ENCODE assay signal across 10 mouse cellular contexts in the genomic region with DNA sequence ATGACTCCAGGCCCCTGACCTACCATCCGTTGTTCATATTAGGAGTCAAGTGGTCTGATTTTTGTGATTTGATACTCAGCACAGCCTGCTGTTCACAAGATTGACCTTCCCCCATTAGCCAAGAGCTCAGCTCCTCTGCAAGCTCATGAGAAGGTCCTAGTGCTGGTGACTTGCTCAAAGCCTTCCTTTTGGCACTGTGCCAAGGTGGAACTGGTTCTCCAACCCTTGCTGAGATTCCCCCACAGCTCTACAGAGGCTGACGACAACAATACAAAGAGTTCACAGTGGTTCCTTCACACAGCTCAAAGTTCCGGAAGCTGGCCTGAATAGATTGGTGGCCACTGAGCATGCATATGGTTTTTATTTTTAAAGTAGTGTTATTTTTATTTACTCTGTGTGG. TPM values are rescaled to one million over a fixed set of nuclear protein-coding genes. Genes with fewer than 3 reads are reported as not detected.
DNase-seq lines count a peak whose midpoint lies in the region; ATAC-seq lines count a peak whose summit lies in the region.
"Had no signal": no experiment of that assay in that cellular context is flagged by ENCODE, and none has a peak within 500 bp of the region (broad histone marks: within the 10 kb centered on the region; RNA-seq: fewer than 3 reads in every experiment).

No protein-coding gene starts in this region.

- no peaks in the 10 kb centered on the region for H3K27me3 ChIP-seq in intestine, embryonic 14.5 days (replicated peaks; ENCODE audit: control insufficient read depth, insufficient read depth, low read length)
- H3K27me3 ChIP-seq: heart, embryonic 15.5 days had no signal

- H3K9me3 ChIP-seq in intestine, embryonic 14.5 days (ENCODE audit: control insufficient read depth, low read length) = no peaks in the 10 kb centered on the region
- H3K9me3 ChIP-seq: heart, embryonic 15.5 days had no signal

- no peak overlapping the region for H3K4me3 ChIP-seq in intestine, embryonic 14.5 days (ENCODE audit: low read depth, low read length)
- H3K4me3 ChIP-seq: heart, embryonic 15.5 days had no signal

- 60% methylated on average over 3 of the region's 3 CpGs for WGBS in intestine, embryonic 14.5 days

- peak; percentile 47 for DNase-seq in layer of hippocampus, adult 9-11 months
- DNase-seq in layer of hippocampus, adult 9-10 months (ENCODE audit: low spot score) = no peak
- DNase-seq in brain, adult 2 months (ENCODE audit: low read depth, low spot score) = peak; percentile 43
- DNase-seq in intestine, embryonic 14.5 days (ENCODE audit: low spot score) = peak; percentile 80
- DNase-seq in ovary, postnatal 14 days (ENCODE audit: low spot score) = peak; percentile 56
- no peak for DNase-seq in thymus, postnatal 4 days
- no peak for DNase-seq in embryo, embryonic 9.5 days (ENCODE audit: extremely low spot score)

- ATAC-seq in intestine, embryonic 14.5 days (replicated peaks; ENCODE audit: low FRiP score, low TSS enrichment, low read depth) = peak; percentile 67
- no peak for ATAC-seq in megakaryocyte-erythroid progenitor cell, adult 5-6 weeks (replicated peaks; ENCODE audit: low FRiP score, low TSS enrichment, poor library complexity, severe bottlenecking)

- H3K27ac ChIP-seq in intestine, embryonic 14.5 days (ENCODE audit: low read depth) = peak overlapping the region; percentile 67
- H3K27ac ChIP-seq: heart, embryonic 15.5 days; liver, embryonic 14.5 days had no signal

- H3K9ac ChIP-seq in intestine, embryonic 14.5 days (ENCODE audit: low read length) = no peak overlapping the region
- H3K9ac ChIP-seq: heart, embryonic 15.5 days; liver, embryonic 14.5 days had no signal

- no peak overlapping the region for H3K4me2 ChIP-seq in intestine, embryonic 14.5 days (ENCODE audit: low read length)
- H3K4me2 ChIP-seq: heart, embryonic 15.5 days had no signal

- H3K4me1 ChIP-seq in intestine, embryonic 14.5 days (replicated peaks; ENCODE audit: control insufficient read depth, insufficient read depth, low read length) = 0 out of 2 replicates have a peak, but pooled peaks cover 3% of the 10 kb centered on the region

- H3K36me3 ChIP-seq in intestine, embryonic 14.5 days (ENCODE audit: control insufficient read depth, insufficient read depth, low read length) = no peaks in the 10 kb centered on the region
- H3K36me3 ChIP-seq: heart, embryonic 15.5 days had no signal

RNA-seq across cellular contexts. Expression of a gene that starts 21.1 kb away (rescaled TPM):
- polyA plus RNA-seq in intestine, embryonic 14.5 days (2014; fragmentation: Nextera tagmentation; extraction: Ambion mirVana) = 350 and 386 TPM in 2 replicates
- total RNA-seq in megakaryocyte-erythroid progenitor cell, adult 5-6 weeks (2014; fragmentation: Nextera tagmentation) = 313 and 330 TPM in 2 replicates
- total RNA-seq in megakaryocyte-erythroid progenitor cell, adult 5-6 weeks (2017) = 760 and 1,064 TPM in 2 replicates

RNA-seq across cellular contexts. Expression of a gene that starts 44.3 kb away (rescaled TPM):
- polyA plus RNA-seq in intestine, embryonic 14.5 days (2014; fragmentation: Nextera tagmentation; extraction: Ambion mirVana) = 0.50 and 0.74 TPM in 2 replicates
- total RNA-seq in megakaryocyte-erythroid progenitor cell, adult 5-6 weeks (2014; fragmentation: Nextera tagmentation) = not detected in 2 replicates
- 1.8 TPM in 1 of 2 replicates, not detected in the other for total RNA-seq in megakaryocyte-erythroid progenitor cell, adult 5-6 weeks (2017)

Comparison
In these comparisons a context has a peak if more than half of its experiments do, and no peak if none do; other contexts are left out.
1. DNase-seq: peak in layer of hippocampus, adult 9-11 months (single experiment), brain, adult 2 months (single experiment), intestine, embryonic 14.5 days (single experiment) and ovary, postnatal 14 days (single experiment); none in layer of hippocampus, adult 9-10 months (single experiment), thymus, postnatal 4 days (single experiment) and embryo, embryonic 9.5 days (single experiment).